Mouse (Mus musculus): ENCODE measurements around the gene Pitpnm2. TPM values are rescaled to one million over a fixed set of nuclear protein-coding genes. Genes with fewer than 3 reads are reported as not detected.
"Not testable (repeated sequence)": the region's sequence is repeated elsewhere in the genome, so short reads cannot be mapped to it uniquely, and the experiment has no call there.

Pitpnm2 gene
- total RNA-seq, 2 experiments from 2014 or later = 233 to 375 TPM

- no peak for DNase-seq (ENCODE audit: low spot score in 2 of 2)
- intact Hi-C loops (cut with DNase I) = loop anchor here (5.0 kb wide), 1 partner anchor 57 kb away; no protein-coding TSS in a partner anchor
Measured at GRCm38 (mm10) chr5:124224321-124225092, 25.1 kb downstream of the Pitpnm2 start.

- no peak for DNase-seq (ENCODE audit: low spot score in 2 of 2)
- intact Hi-C loops (cut with DNase I) = loop anchor here (5.0 kb wide), 1 partner anchor 56 kb away; no protein-coding TSS in a partner anchor
Measured at GRCm38 (mm10) chr5:124223574-124223973, 26.0 kb downstream of the Pitpnm2 start.

- DNase-seq (ENCODE audit: low spot score in 2 of 2) = no peak
- intact Hi-C loops (cut with DNase I) = loop anchor here (5.0 kb wide), 1 partner anchor 55 kb away; no protein-coding TSS in a partner anchor
Measured at GRCm38 (mm10) chr5:124222696-124223095, 26.9 kb downstream of the Pitpnm2 start.

GRCm38 (mm10) chr5:124221736-124222040 lies 27.9 kb downstream of the Pitpnm2 start:
- intact Hi-C loops (cut with DNase I) = loop anchor here (1.0 to 5.0 kb wide), 3 partner anchors 27 to 54 kb away; partner anchors contain the start of gene Pitpnm2
- no peak for DNase-seq (ENCODE audit: low spot score in 2 of 2)

- DNase-seq (ENCODE audit: low spot score in 2 of 2) = peak; percentile 86 to 87
- intact Hi-C loops (cut with DNase I) = loop anchor here (1.0 to 5.0 kb wide), 3 partner anchors 28 to 54 kb away; partner anchors contain the start of gene Pitpnm2
Measured at GRCm38 (mm10) chr5:124221037-124221735, 28.4 kb downstream of the Pitpnm2 start.

GRCm38 (mm10) chr5:124220551-124220950 lies 29.0 kb downstream of the Pitpnm2 start:
- no peak for DNase-seq (ENCODE audit: low spot score in 2 of 2)
- intact Hi-C loops (cut with DNase I) = loop anchor here (2.0 to 5.0 kb wide), 2 partner anchors 28 to 53 kb away; partner anchors contain the start of gene Pitpnm2

- intact Hi-C loops (cut with DNase I) = no loop called here
- no peak for DNase-seq (ENCODE audit: low spot score in 2 of 2)
Measured at GRCm38 (mm10) chr5:124219431-124219830, 30.1 kb downstream of the Pitpnm2 start.

GRCm38 (mm10) chr5:124218986-124219385 lies 30.6 kb downstream of the Pitpnm2 start:
- DNase-seq (ENCODE audit: low spot score in 2 of 2) = no peak
- intact Hi-C loops (cut with DNase I) = no loop called here

GRCm38 (mm10) chr5:124217566-124218249 lies 31.9 kb downstream of the Pitpnm2 start:
- DNase-seq (ENCODE audit: low spot score in 2 of 2) = peak; percentile 86 to 90
- intact Hi-C loops (cut with DNase I) = no loop called here

- DNase-seq (ENCODE audit: low spot score in 2 of 2); intact Hi-C loops (cut with DNase I): not testable (repeated sequence)
Measured at GRCm38 (mm10) chr5:124217092-124217491, 32.5 kb downstream of the Pitpnm2 start.

GRCm38 (mm10) chr5:124216403-124216802 lies 33.2 kb downstream of the Pitpnm2 start:
- intact Hi-C loops (cut with DNase I) = no loop called here
- DNase-seq (ENCODE audit: low spot score in 2 of 2) = no peak

- intact Hi-C loops (cut with DNase I) = no loop called here
- DNase-seq (ENCODE audit: low spot score in 2 of 2) = no peak
Measured at GRCm38 (mm10) chr5:124215647-124216046, 33.9 kb downstream of the Pitpnm2 start.

GRCm38 (mm10) chr5:124214516-124215145 lies 34.9 kb downstream of the Pitpnm2 start:
- intact Hi-C loops (cut with DNase I) = no loop called here
- no peak for DNase-seq (ENCODE audit: low spot score in 2 of 2)

GRCm38 (mm10) chr5:124213588-124214469 lies 35.7 kb downstream of the Pitpnm2 start:
- intact Hi-C loops (cut with DNase I) = no loop called here
- no peak for DNase-seq (ENCODE audit: low spot score in 2 of 2)

GRCm38 (mm10) chr5:124211669-124212068 lies 37.9 kb downstream of the Pitpnm2 start:
- no peak for DNase-seq (ENCODE audit: low spot score in 2 of 2)
- intact Hi-C loops (cut with DNase I) = no loop called here

- DNase-seq (ENCODE audit: low spot score in 2 of 2) = no peak
- intact Hi-C loops (cut with DNase I) = no loop called here
Measured at GRCm38 (mm10) chr5:124211234-124211633, 38.3 kb downstream of the Pitpnm2 start.

- DNase-seq (ENCODE audit: low spot score in 2 of 2) = no peak
- intact Hi-C loops (cut with DNase I) = no loop called here
Measured at GRCm38 (mm10) chr5:124210281-124211016, 39.1 kb downstream of the Pitpnm2 start.

- DNase-seq (ENCODE audit: low spot score in 2 of 2) = no peak
- intact Hi-C loops (cut with DNase I) = no loop called here
Measured at GRCm38 (mm10) chr5:124209850-124210249, 39.7 kb downstream of the Pitpnm2 start.

All from left cerebral cortex, postnatal 36 days (tissue).